Mouse (Mus musculus): ENCODE measurements around the gene Ogfr. TPM values are rescaled to one million over a fixed set of nuclear protein-coding genes. Genes with fewer than 3 reads are reported as not detected.

Gene Ogfr
- total and polyA plus RNA-seq, 3 experiments, result 57.3 to 79.1 (median 67.0) TPM

DNA sequence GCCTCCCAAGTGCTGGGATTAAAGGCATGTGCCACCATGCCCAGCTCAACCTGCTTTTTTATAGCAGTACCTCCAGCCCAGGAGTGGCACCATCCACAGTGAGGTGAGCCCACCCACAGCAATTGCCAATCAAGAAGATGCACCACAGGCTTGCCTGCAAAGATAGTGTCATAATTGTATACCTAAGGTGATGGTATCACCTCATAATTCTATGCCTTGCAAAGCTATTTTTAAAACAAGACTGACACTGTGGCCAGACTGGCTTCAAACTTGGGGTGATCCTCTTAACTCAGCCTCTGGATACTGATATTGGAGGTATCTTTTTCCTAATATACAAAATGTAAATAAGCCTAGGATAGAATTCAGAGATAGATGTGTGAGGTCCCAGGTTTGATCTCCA, 54.6 kb downstream of the Ogfr start:
- no peak overlapping the region for H3K4me2 ChIP-seq (ENCODE audit: insufficient read depth, low read depth, poor library complexity, severe bottlenecking)
- no peaks in the 10 kb centered on the region for H3K4me1 ChIP-seq (ENCODE audit: control insufficient read depth in 1 of 2, insufficient read depth in 2 of 2)
- H3K9ac ChIP-seq (ENCODE audit: insufficient read depth, low read depth), result no peak overlapping the region
- H3K4me3 ChIP-seq (replicated peaks in 1 of 3; ENCODE audit: low read depth in 2 of 3, low read length in 2 of 3, poor library complexity in 1 of 3), result no peak overlapping the region
- H3K36me3 ChIP-seq (replicated peaks in 1 of 2; ENCODE audit: control insufficient read depth in 1 of 2, insufficient read depth in 1 of 2, low read length in 1 of 2), result no peaks in the 10 kb centered on the region
- no peaks in the 10 kb centered on the region for H3K79me2 ChIP-seq (replicated peaks; ENCODE audit: control insufficient read depth, extremely low read depth, insufficient read depth, poor library complexity, severe bottlenecking)
- in situ Hi-C loops (cut with MboI; ENCODE audit: low pct_ligation_motif_present, low pct_unique_long_range_greater_than_20kb, low sequenced_read_pairs), result no loop called here
- peaks cover 31% of the 10 kb centered on the region for H3K27me3 ChIP-seq (replicated peaks)
- dilution Hi-C loops (cut with MboI; ENCODE audit: extremely low pct_ligation_motif_present, extremely low pct_unique_long_range_greater_than_20kb, low sequenced_read_pairs), result no loop called here
- DNase-seq (ENCODE audit: extremely low read depth), result no peak
- peaks cover 34% of the 10 kb centered on the region for H3K9me3 ChIP-seq (replicated peaks; ENCODE audit: low read length)
- no peak overlapping the region for H3K27ac ChIP-seq (ENCODE audit: insufficient read depth, low read depth)
- TF ChIP-seq ETS1 (conservative IDR thresholded peaks at IDR 0.05; ENCODE audit: low read depth, low read length), result no peak

Other genes starting within 250 kb of the Ogfr start
- 3.9 and 4.8 TPM in 2 replicates for gene Slco4a1, start 133.0 kb upstream of the Ogfr start, total RNA-seq (2012; rRNA removed)
- 1.4 and 1.9 TPM in 2 replicates for gene Slco4a1, start 133.0 kb upstream of the Ogfr start, total RNA-seq (2014; rRNA removed)
- gene Slco4a1, start 133.0 kb upstream of the Ogfr start, polyA plus RNA-seq (2012; ENCODE audit: insufficient read length, low read depth), result 4.3 and 5.4 TPM in 2 replicates
- not detected in 2 replicates for gene Ntsr1, start 89.3 kb upstream of the Ogfr start, total RNA-seq (2012; rRNA removed)
- not detected in 2 replicates for gene Ntsr1, start 89.3 kb upstream of the Ogfr start, total RNA-seq (2014; rRNA removed)
- gene Ntsr1, start 89.3 kb upstream of the Ogfr start, polyA plus RNA-seq (2012; ENCODE audit: insufficient read length, low read depth), result not detected in 2 replicates
- gene Mrgbp, start 7.9 kb upstream of the Ogfr start, total RNA-seq (2012; rRNA removed), result 31.2 and 39.7 TPM in 2 replicates
- gene Mrgbp, start 7.9 kb upstream of the Ogfr start, total RNA-seq (2014; rRNA removed), result 64.6 and 65.5 TPM in 2 replicates
- 47.5 and 54.6 TPM in 2 replicates for gene Mrgbp, start 7.9 kb upstream of the Ogfr start, polyA plus RNA-seq (2012; ENCODE audit: insufficient read length, low read depth)
- 1.9 and 2.0 TPM in 2 replicates for gene Col9a3, start 8.5 kb downstream of the Ogfr start, total RNA-seq (2012; rRNA removed)
- 0.56 and 0.57 TPM in 2 replicates for gene Col9a3, start 8.5 kb downstream of the Ogfr start, total RNA-seq (2014; rRNA removed)
- gene Col9a3, start 8.5 kb downstream of the Ogfr start, polyA plus RNA-seq (2012; ENCODE audit: insufficient read length, low read depth), result 0.87 and 2.1 TPM in 2 replicates
- gene Tcfl5, start 53.5 kb downstream of the Ogfr start, total RNA-seq (2012; rRNA removed), result not detected in 2 replicates
- gene Tcfl5, start 53.5 kb downstream of the Ogfr start, total RNA-seq (2014; rRNA removed), result not detected in 2 replicates
- not detected in 2 replicates for gene Tcfl5, start 53.5 kb downstream of the Ogfr start, polyA plus RNA-seq (2012; ENCODE audit: insufficient read length, low read depth)
- gene Dido1, start 120.8 kb downstream of the Ogfr start, total RNA-seq (2012; rRNA removed), result 24.9 and 30.0 TPM in 2 replicates
- gene Dido1, start 120.8 kb downstream of the Ogfr start, total RNA-seq (2014; rRNA removed), result 15.5 and 16.4 TPM in 2 replicates
- gene Dido1, start 120.8 kb downstream of the Ogfr start, polyA plus RNA-seq (2012; ENCODE audit: insufficient read length, low read depth), result 25.0 and 25.8 TPM in 2 replicates
- gene Gid8, start 120.9 kb downstream of the Ogfr start, total RNA-seq (2012; rRNA removed), result 15.6 and 21.7 TPM in 2 replicates
- gene Gid8, start 120.9 kb downstream of the Ogfr start, total RNA-seq (2014; rRNA removed), result 32.1 and 32.5 TPM in 2 replicates
- 44.1 and 45.4 TPM in 2 replicates for gene Gid8, start 120.9 kb downstream of the Ogfr start, polyA plus RNA-seq (2012; ENCODE audit: insufficient read length, low read depth)
- 13.4 and 16.2 TPM in 2 replicates for gene Slc17a9, start 136.0 kb downstream of the Ogfr start, total RNA-seq (2012; rRNA removed)
- gene Slc17a9, start 136.0 kb downstream of the Ogfr start, total RNA-seq (2014; rRNA removed), result 6.5 and 7.2 TPM in 2 replicates
- 23.7 and 26.0 TPM in 2 replicates for gene Slc17a9, start 136.0 kb downstream of the Ogfr start, polyA plus RNA-seq (2012; ENCODE audit: insufficient read length, low read depth)
- gene Bhlhe23, start 187.7 kb downstream of the Ogfr start, total RNA-seq (2012; rRNA removed), result not detected in 2 replicates
- not detected in 2 replicates for gene Bhlhe23, start 187.7 kb downstream of the Ogfr start, total RNA-seq (2014; rRNA removed)
- gene Bhlhe23, start 187.7 kb downstream of the Ogfr start, polyA plus RNA-seq (2012; ENCODE audit: insufficient read length, low read depth), result not detected in 2 replicates

Measured in CH12.LX (cell line).